Mouse (Mus musculus) hindbrain, embryonic 11.5 days (tissue): Measurements from ENCODE around the gene Sgo2a. TPM values are rescaled to one million over a fixed set of nuclear protein-coding genes. Genes with fewer than 3 reads are reported as not detected.
A peak's percentile ranks its signal among the peaks of the same experiment; 100 is the strongest.

ENCODE experiments used
- ATAC-seq: fragments of 200-750 bp; cut with Nextera tagmentation; 2 replicates; pipeline ENCODE4 v1.8.0; 2017; ENCODE audit warnings: mild to moderate bottlenecking, moderate TSS enrichment, moderate library complexity; ENCODE audit not compliant: low FRiP score
- DNase-seq: peaks from one replicate; pipeline ENCODE4 v3.0.0-alpha.2; 2015; ENCODE audit warnings: low spot score
- H3K27ac ChIP-seq: fragments of 300-500 bp; sonication (generic); 2 replicates; pipeline ENCODE4 v1.5.1; 2014; ENCODE audit warnings: mild to moderate bottlenecking, low read depth, low read length
- H3K27me3 ChIP-seq: fragments of 300-500 bp; sonication (generic); 2 replicates; pipeline ENCODE4 v1.6.1; 2014; ENCODE audit warnings: mild to moderate bottlenecking, low read length, moderate library complexity, mixed read lengths; ENCODE audit not compliant: control insufficient read depth, insufficient read depth
- H3K36me3 ChIP-seq: fragments of 300-500 bp; sonication (generic); 2 replicates; pipeline ENCODE4 v1.6.1; 2014; ENCODE audit warnings: mild to moderate bottlenecking, low read length, moderate library complexity, mixed read lengths; ENCODE audit not compliant: control insufficient read depth, insufficient read depth
- H3K4me1 ChIP-seq: fragments of 300-500 bp; sonication (generic); replicated peaks from 2 replicates; pipeline ENCODE4 v1.6.1; 2014; ENCODE audit warnings: low read length, mixed read lengths; ENCODE audit not compliant: control insufficient read depth, insufficient read depth
- H3K4me2 ChIP-seq: fragments of 300-500 bp; sonication (generic); replicated peaks from 2 replicates; pipeline ENCODE4 v1.6.1; 2014; ENCODE audit warnings: mild to moderate bottlenecking, low read depth, low read length
- H3K4me3 ChIP-seq: fragments of 300-500 bp; sonication (generic); 2 replicates; pipeline ENCODE4 v1.5.1; 2014; ENCODE audit warnings: low read depth, low read length
- H3K9ac ChIP-seq: fragments of 300-500 bp; sonication (generic); 2 replicates; pipeline ENCODE4 v1.6.1; 2014; ENCODE audit warnings: low read depth, low read length
- H3K9me3 ChIP-seq: fragments of 300-500 bp; sonication (generic); 2 replicates; pipeline ENCODE4 v1.6.1; 2016; ENCODE audit warnings: low read length; ENCODE audit not compliant: control insufficient read depth
- WGBS: fragments of 180-500 bp; shearing (Covaris S2); extraction: QIAGEN DNeasy Blood & Tissue Kit; methylation state at CpG from one replicate; pipeline ENCODE4 v1.1.7; 2014; 5-methylcytosine and 5-hydroxymethylcytosine counted together
- polyA plus RNA-seq: library from polyadenylated mRNA; unstranded; fragments of >200 nt; fragmentation: Nextera tagmentation; extraction: Ambion mirVana; gene quantifications from 2 replicates; pipeline ENCODE4 v1.2.1, GENCODE M21; 2014

Sgo2a gene
- 25.9 and 26.0 TPM in 2 replicates for polyA plus RNA-seq

DNA sequence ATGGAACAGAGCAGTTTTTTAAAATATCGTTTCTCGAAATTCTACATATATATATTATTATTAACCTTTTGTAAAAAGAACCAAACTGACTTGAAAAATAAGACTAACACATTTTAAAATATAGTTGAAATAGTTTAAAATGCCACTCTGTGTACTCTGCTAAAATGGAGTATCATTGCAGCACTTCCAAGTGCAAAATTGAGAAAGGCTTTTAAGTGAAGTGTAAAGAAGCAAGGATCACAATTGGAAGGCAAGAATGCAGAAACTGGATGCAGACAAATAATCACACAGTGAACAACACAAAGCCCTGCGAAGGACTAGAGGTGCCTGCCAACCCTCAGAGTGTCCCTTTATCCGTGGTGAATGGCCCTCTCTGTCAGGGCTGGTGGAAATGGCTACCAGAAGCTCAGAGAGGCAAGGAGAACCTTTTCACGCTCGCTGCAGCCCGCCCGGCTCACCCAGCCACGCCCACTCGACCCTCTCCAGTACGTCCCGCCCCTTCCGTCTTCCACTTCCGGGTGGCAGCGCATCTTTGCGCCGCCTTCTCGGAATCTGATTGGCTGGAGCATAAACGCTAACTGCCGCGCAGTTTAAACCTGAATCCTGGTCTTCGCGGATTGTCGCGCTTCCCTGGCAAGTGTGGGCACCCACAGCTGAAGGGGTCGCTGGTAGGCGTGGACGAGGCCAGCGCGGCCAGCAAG, at the start of gene Sgo2a:
Sgo2a (plus strand) TSS at position 540 of the 701 bp plus-strand sequence.
- Histone ChIP-seq H3K9me3 (no peaks in the 10 kb centered on the region), H3K4me3 (peak within 1 kb of the TSS; percentile 89), H3K9ac (peak within 1 kb of the TSS; percentile 83), H3K36me3 (no peaks in the 10 kb centered on the region), H3K27me3 (no peaks in the 10 kb centered on the region), H3K4me2 (peak within 1 kb of the TSS; percentile 51), H3K27ac (peak within 1 kb of the TSS; percentile 71), H3K4me1 (no peaks in the 10 kb centered on the region)
- ATAC-seq = peak; percentile 99
- peak; percentile 98 for DNase-seq
- 7% methylated on average over 30 of the region's 30 CpGs for WGBS

DNA sequence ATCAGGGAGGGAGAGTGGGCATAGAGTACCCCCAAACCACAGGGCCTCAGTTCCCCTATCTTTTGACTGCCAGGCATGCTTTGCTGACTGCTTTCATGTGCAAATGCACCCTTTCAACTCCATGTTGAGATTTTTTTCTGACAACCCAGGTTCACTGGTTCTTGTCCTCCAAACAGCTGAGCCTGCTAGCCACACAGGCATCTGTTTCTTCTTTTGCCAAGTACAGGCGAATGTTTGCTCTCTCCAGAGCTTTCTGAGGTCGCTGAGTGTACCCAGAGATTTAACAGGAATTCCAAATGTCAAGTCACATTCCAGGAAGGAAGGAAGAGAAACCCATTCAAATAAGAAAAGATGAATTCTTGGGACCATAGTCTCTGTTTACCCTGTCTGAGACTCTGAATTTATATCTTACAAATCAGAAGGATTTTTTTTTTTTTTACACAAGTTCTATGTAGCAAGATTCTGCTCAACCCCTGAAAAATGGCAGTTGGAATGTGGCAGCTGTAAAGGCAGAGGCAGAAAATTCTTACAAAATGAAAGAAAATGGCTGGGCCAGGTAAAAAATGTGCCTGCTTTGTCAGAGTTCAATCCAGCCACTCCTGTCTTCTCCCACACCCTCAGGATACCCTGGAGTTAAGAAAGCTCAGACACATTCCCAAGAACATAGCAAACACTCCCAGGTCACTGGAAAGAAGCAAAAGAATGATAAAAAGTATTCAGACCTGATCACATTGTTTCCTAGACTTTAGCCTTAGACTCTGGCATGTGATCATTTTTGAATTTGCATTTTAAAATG, 48.0 kb upstream of the Sgo2a start:
- WGBS = 40% methylated on average over 2 of the region's 2 CpGs
- Histone ChIP-seq H3K27me3 (no peaks in the 10 kb centered on the region), H3K4me3 (no peak overlapping the region), H3K9me3 (no peaks in the 10 kb centered on the region), H3K36me3 (no peaks in the 10 kb centered on the region), H3K27ac (no peak overlapping the region), H3K9ac (no peak overlapping the region), H3K4me1 (no peaks in the 10 kb centered on the region), H3K4me2 (no peak overlapping the region)
- ATAC-seq (no peak), DNase-seq (no peak)

DNA sequence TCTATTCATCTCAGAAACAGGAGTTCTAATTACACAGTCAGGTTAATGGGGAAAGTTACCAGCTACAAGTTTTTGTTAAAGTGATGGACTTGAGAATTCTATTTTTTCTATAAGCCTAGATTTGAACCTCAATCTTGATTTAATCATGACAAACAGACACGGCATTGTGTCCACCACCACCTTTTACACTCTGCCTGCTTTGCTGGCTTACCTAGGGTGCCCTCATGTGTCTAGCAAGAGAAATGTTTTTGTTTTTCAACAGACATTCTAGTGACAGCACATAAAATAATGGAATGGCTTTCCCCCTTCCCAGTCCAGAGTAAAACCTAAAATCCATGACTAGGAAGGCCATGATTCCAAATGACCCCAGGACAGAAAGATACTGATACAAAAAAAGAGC, 46.6 kb upstream of the Sgo2a start:
- no peaks in the 10 kb centered on the region for H3K27me3 ChIP-seq
- H3K4me1 ChIP-seq = no peaks in the 10 kb centered on the region
- no peaks in the 10 kb centered on the region for H3K36me3 ChIP-seq
- H3K4me2 ChIP-seq = no peak overlapping the region
- no peak overlapping the region for H3K9ac ChIP-seq
- DNase-seq (peak; percentile 34), ATAC-seq (0 out of 2 replicates have a peak, but pooled peaks have one; percentile 54)
- no peaks in the 10 kb centered on the region for H3K9me3 ChIP-seq
- 10% methylated on average over 1 of the region's 1 CpGs for WGBS
- no peak overlapping the region for H3K27ac ChIP-seq
- no peak overlapping the region for H3K4me3 ChIP-seq

DNA sequence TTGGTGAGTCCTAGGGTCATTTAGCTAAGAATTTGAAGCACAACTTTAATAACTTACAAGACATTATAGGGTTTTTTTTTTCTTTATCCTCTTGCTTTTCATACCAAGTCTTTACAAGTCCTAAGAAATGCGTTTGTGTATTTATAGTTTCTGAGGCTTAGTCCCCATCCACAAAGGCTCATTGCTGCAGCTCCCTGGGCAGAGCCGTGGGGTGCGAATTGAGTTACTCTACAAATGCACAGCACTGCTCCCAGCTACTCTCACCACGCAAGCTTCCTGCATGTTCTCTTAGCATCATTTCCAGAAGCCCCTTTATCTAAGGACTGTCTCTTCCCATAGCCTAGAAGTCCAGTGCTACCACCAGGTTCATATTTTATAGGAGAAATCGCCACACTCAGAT, 46.1 kb upstream of the Sgo2a start:
- Histone ChIP-seq H3K9ac (no peak overlapping the region), H3K4me2 (no peak overlapping the region), H3K36me3 (no peaks in the 10 kb centered on the region), H3K4me1 (no peaks in the 10 kb centered on the region), H3K27ac (no peak overlapping the region), H3K4me3 (no peak overlapping the region), H3K27me3 (no peaks in the 10 kb centered on the region), H3K9me3 (no peaks in the 10 kb centered on the region)
- DNase-seq (no peak), ATAC-seq (no peak)
- WGBS = 68% methylated on average over 5 of the region's 5 CpGs

DNA sequence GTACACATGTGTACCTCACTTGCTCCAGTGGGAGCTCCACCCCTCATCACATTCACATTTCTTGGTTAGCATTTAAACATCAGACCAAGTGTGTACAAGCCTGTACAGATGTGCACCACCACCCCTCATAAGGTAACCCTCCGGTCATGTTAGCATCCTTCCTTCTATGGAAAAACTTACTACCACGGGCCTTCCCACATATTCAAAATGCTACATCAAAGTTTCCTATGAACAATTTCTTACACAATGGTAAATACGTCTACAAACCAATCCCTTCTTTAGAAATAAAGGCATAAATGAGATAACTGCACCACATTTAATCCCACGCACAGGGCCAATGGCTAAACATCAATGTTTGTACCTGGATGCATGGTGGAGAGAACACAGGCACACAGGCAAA, 43.3 kb upstream of the Sgo2a start:
- no peaks in the 10 kb centered on the region for H3K27me3 ChIP-seq
- no peaks in the 10 kb centered on the region for H3K9me3 ChIP-seq
- no peak overlapping the region for H3K4me3 ChIP-seq
- no peak for ATAC-seq
- no peak overlapping the region for H3K4me2 ChIP-seq
- H3K27ac ChIP-seq = no peak overlapping the region
- no peak for DNase-seq
- no peak overlapping the region for H3K9ac ChIP-seq
- no peaks in the 10 kb centered on the region for H3K36me3 ChIP-seq
- 95% methylated on average over 4 of the region's 4 CpGs for WGBS
- H3K4me1 ChIP-seq = no peaks in the 10 kb centered on the region

DNA sequence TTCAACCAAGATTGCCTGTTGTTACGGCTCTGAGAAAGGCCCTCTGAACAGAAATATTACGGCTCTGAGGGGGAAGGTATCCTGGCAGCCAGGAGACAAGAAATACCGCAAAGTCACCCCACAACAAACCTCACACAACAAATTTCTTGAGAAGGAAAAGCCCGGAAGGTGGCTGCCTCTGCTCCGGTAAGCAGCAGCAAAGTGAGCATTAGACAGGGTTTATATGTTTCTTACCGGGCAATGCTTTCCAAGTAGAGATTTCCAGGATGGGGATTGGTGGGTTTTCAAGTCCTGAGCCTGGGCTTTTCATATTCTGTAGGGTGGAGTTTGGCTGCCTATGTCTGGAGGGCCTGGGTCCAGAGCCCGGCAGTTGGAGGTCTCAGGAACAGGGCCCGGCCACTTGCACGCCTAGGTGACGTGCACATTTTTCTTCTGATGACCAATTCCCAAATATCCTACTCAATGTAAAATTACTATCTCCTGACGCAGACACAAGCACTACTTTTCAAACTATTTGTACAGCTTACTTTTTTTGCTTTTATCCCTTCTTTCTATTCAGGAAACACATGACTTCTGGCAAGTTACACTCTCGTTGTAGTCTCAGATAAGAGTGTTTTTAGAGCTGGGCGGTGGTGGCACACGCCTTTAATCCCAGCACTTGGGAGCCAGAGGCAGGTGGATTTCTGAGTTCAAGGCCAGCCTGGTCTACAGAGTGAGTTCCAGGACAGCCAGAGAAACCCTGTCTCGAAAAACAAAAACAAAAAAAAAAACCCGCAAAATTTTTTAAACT, 42.0 kb upstream of the Sgo2a start:
- Histone ChIP-seq H3K27ac (no peak overlapping the region), H3K9ac (no peak overlapping the region), H3K9me3 (no peaks in the 10 kb centered on the region), H3K4me3 (no peak overlapping the region), H3K4me1 (no peaks in the 10 kb centered on the region), H3K27me3 (no peaks in the 10 kb centered on the region), H3K4me2 (no peak overlapping the region), H3K36me3 (no peaks in the 10 kb centered on the region)
- WGBS = 88% methylated on average over 16 of the region's 16 CpGs
- DNase-seq (no peak), ATAC-seq (no peak)

DNA sequence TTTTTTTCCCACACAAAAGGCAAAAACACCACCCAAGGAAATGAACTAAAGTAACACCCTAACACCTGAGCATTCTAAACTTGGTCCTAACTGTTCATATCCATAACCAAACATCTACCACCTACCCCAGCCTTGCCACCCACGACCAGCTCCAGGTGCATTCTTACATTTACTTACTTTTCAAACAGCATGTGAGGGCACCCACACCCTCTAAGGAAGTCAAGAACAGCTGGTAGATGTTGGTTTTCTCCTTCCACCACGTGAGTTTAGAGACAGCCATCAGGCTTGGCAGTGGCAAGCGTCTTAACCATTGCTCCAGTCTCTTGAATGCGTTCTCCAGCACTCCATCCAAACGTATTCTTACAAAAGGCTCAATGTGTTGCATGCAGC, 41.4 kb upstream of the Sgo2a start:
- DNase-seq = no peak
- no peak for ATAC-seq
- Histone ChIP-seq H3K27ac (no peak overlapping the region), H3K27me3 (no peaks in the 10 kb centered on the region), H3K9ac (no peak overlapping the region), H3K4me1 (no peaks in the 10 kb centered on the region), H3K4me2 (no peak overlapping the region), H3K36me3 (no peaks in the 10 kb centered on the region), H3K4me3 (no peak overlapping the region), H3K9me3 (no peaks in the 10 kb centered on the region)
- WGBS = 90% methylated on average over 5 of the region's 5 CpGs

DNA sequence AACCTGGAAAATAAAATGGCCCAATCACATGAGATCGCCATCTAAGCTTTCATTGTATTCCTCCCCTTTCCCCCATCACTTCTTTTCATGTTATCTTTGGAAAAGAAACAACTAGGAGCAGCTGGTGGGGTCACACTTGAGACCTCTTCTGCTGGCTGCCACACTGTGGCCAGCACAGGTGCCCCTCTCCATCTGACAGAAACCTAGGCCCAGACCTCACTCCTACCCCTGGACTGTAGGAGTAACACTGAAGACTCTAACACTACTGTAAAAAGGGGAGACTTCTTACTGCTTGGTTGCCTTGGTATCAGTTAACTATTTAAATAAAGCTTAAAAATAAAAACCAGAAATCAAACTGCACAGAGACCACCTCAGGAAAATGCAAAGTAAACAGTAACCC, 40.0 kb upstream of the Sgo2a start:
- no peaks in the 10 kb centered on the region for H3K27me3 ChIP-seq
- H3K9ac ChIP-seq = no peak overlapping the region
- 87% methylated on average over 1 of the region's 1 CpGs for WGBS
- no peak overlapping the region for H3K27ac ChIP-seq
- DNase-seq = no peak
- no peaks in the 10 kb centered on the region for H3K4me1 ChIP-seq
- no peak overlapping the region for H3K4me2 ChIP-seq
- no peak overlapping the region for H3K4me3 ChIP-seq
- H3K9me3 ChIP-seq = no peaks in the 10 kb centered on the region
- 0 out of 2 replicates have a peak, but pooled peaks cover under 1% of the 10 kb centered on the region for H3K36me3 ChIP-seq
- no peak for ATAC-seq
